Mouse (Mus musculus): ENCODE measurements around the gene Chn2. TPM values are rescaled to one million over a fixed set of nuclear protein-coding genes. Genes with fewer than 3 reads are reported as not detected.

Chn2 gene
- 3.2 and 5.8 TPM in 2 replicates for polyA plus RNA-seq (2015; fragmentation: Nextera tagmentation; extraction: Ambion mirVana)

DNA sequence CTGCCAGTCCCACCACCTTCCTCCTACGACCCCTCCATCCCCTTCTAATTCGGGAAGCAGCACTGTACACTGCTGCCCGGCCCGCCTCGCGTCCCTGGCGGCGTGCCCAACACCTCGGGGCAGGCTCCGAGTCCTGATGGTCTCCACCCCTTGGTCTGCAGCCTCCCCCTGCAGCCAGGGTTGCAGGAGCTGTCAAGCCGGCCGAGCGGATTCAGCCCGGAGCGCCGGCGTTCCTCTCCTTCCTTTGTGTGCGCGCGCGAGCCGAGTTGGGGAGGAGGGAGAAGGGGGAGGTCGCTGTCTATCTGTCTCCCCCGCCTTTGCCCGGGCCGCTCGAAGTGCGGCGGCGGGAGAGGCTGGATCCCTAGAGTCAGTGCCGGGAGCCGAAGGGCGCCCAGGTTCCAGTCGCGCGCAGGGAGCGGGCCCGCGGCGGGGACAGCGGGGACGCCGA lies at the start of gene Chn2:
Chn2 (plus strand) TSS at position 198 of the 448 bp plus-strand sequence.

DNA sequence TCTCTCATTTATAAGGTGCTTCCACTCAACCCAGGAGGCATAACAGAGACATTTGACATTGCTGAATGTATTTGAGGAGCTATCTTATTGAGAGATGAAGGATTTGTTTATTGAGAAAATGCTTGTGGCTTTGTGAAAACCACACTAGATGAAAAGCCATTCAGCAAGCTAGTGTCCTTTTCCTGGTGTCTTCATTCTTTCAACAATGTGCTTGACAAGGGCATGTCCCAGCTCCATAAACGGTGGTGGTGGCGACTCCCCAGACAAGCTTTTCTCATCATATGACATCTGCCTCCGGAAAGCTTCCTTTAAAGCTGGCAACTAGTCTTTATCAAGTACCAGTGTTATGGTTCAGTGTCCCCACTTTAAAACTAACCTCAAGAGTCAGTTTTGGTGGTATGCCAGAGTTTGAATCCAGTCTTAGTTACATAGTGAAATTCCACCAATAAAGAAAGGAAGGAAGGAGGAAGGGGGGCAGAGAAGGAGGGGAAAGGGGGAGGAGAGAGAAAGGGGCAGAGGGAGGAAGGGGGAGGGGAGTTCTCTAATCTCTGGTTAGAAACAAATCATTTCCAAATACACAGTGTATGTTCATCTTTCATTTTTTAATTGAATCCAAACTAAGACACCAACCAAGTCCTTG lies 286.0 kb downstream of the Chn2 start, which contains the start of gene Prr15:
Prr15 (plus strand) TSS at position 590 of the 640 bp plus-strand sequence.

Other genes starting within 250 kb of the Chn2 start
- 31.3 and 50.0 TPM in 2 replicates for gene Tril, start 218.7 kb upstream of the Chn2 start, polyA plus RNA-seq (2015; fragmentation: Nextera tagmentation; extraction: Ambion mirVana)
- gene Cpvl, start 60.9 kb upstream of the Chn2 start, polyA plus RNA-seq (2015; fragmentation: Nextera tagmentation; extraction: Ambion mirVana), result 0.61 and 0.76 TPM in 2 replicates

Data from adrenal gland, postnatal 0 days (tissue).